Mouse (Mus musculus) forebrain, embryonic 13.5 days (tissue): ENCODE results near the gene Yod1. TPM values are rescaled to one million over a fixed set of nuclear protein-coding genes. Genes with fewer than 3 reads are reported as not detected.

Experiments used
- ATAC-seq: fragments of 200-750 bp; cut with Nextera tagmentation; 2 replicates; pipeline ENCODE4 v1.8.0; 2017
- H3K27ac ChIP-seq: fragments of 300-500 bp; sonication (generic); 2 replicates; pipeline ENCODE4 v1.5.1; 2015; ENCODE audit warnings: inconsistent platforms, mild to moderate bottlenecking, moderate library complexity
- H3K27me3 ChIP-seq: fragments of 300-500 bp; sonication (generic); 2 replicates; pipeline ENCODE4 v1.6.1; 2015; ENCODE audit warnings: mild to moderate bottlenecking, inconsistent platforms
- H3K36me3 ChIP-seq: fragments of 300-500 bp; sonication (generic); 2 replicates; pipeline ENCODE4 v1.6.1; 2015; ENCODE audit warnings: mild to moderate bottlenecking, inconsistent platforms; ENCODE audit not compliant: poor library complexity, severe bottlenecking
- H3K4me1 ChIP-seq: fragments of 300-500 bp; sonication (generic); 2 replicates; pipeline ENCODE4 v1.6.1; 2015; ENCODE audit warnings: inconsistent platforms
- H3K4me2 ChIP-seq: fragments of 300-500 bp; sonication (generic); 2 replicates; pipeline ENCODE4 v1.6.1; 2015; ENCODE audit warnings: inconsistent platforms, mild to moderate bottlenecking, moderate library complexity
- H3K4me3 ChIP-seq: fragments of 300-500 bp; sonication (generic); 2 replicates; pipeline ENCODE4 v1.5.1; 2015; ENCODE audit warnings: mild to moderate bottlenecking, inconsistent platforms
- H3K9ac ChIP-seq: fragments of 300-500 bp; sonication (generic); 2 replicates; pipeline ENCODE4 v1.6.1; 2015; ENCODE audit warnings: mild to moderate bottlenecking, inconsistent platforms
- H3K9me3 ChIP-seq: fragments of 300-500 bp; sonication (generic); replicated peaks from 2 replicates; pipeline ENCODE4 v1.6.1; 2016; ENCODE audit warnings: inconsistent platforms
- WGBS: fragments of 180-500 bp; shearing (Covaris S2); methylation state at CpG from one replicate; pipeline ENCODE4 v1.1.7; 2015; 5-methylcytosine and 5-hydroxymethylcytosine counted together
- polyA plus RNA-seq: library from polyadenylated mRNA; unstranded; fragments of >200 nt; fragmentation: Nextera tagmentation; extraction: Ambion mirVana; gene quantifications from 2 replicates; pipeline ENCODE4 v1.2.1, GENCODE M21; 2015

Yod1 gene
- polyA plus RNA-seq, 1 experiment from 2014 or later, result 21.4 TPM

DNA sequence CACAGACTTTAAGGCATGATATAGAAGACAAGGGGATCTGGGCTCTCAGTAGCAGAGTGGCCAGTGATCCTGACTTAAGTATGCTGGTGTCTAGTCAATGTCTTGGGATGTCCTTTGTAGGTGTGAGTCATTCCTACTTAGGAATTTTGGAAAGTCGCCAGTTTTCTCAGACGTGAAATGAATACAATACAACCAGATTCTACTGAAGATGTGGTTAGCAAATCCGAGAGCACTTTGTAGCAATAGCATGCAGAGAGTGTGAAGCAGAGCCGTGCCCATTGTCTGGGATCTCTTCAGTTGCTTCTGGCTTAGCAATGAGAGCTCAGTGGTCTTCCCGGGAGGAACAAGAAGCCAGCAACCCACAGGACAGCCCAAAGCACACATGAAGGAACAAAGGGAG is 17.3 kb downstream of the Yod1 start:
- peaks cover 8% of the 10 kb centered on the region for H3K4me1 ChIP-seq
- no peak overlapping the region for H3K4me3 ChIP-seq
- H3K36me3 ChIP-seq, result no peaks in the 10 kb centered on the region
- H3K9me3 ChIP-seq, result no peaks in the 10 kb centered on the region
- H3K4me2 ChIP-seq, result no peak overlapping the region
- H3K9ac ChIP-seq, result no peak overlapping the region
- ATAC-seq, result peak; percentile 30; the same call in 1 of the 2 replicates
- H3K27ac ChIP-seq, result no peak overlapping the region
- WGBS, result 52% methylated on average over 5 of the region's 5 CpGs
- no peaks in the 10 kb centered on the region for H3K27me3 ChIP-seq

DNA sequence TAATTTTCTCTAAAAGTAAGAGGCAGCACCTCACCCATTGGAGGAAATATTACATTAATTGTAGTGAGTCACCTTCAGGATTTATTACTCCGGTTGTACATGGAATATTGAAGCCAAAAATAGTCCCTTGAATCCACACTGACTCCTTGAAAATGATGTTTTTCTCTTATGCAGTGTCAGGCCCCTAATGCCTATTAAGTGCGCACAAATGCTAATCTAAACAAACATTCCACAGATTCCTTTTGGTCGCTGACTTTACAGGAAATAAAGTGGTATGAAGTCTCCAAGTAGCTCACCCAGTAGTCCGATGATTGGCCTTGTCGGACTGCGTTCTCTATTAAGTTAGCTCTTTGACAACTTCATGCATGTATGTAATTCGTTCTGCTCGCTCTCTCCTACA is 17.7 kb downstream of the Yod1 start:
- WGBS, result 86% methylated on average over 8 of the region's 8 CpGs

DNA sequence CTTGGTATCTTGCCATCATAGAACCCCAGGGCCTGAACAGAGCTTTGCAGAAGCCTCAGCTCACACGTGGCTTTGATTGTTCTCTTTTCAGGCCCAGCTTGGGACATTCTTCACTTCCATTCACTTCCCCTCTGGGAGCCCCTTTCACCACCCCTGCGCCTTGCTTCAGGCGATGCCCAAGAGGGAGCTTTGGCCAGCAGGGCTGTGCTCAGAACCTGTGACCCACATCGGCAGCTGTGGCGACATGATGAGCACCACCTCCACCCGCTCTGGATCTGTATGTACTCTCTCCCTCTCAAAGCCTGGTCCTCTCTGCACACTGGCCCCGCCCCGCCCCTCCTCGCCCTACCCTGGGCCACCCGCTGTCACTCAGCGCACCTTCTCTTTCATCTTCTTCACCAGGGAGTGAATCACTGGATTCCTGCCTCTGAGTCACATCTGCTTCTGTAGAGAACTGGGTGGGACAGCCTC is 20.3 kb downstream of the Yod1 start:
- Histone ChIP-seq H3K9ac (no peak overlapping the region), H3K4me3 (no peak overlapping the region), H3K4me1 (peaks cover 3% of the 10 kb centered on the region), H3K4me2 (no peak overlapping the region), H3K27me3 (no peaks in the 10 kb centered on the region), H3K27ac (no peak overlapping the region), H3K9me3 (no peaks in the 10 kb centered on the region), H3K36me3 (no peaks in the 10 kb centered on the region)
- ATAC-seq, result no peak
- 31% methylated on average over 8 of the region's 11 CpGs for WGBS

More for the DNA sequence above, 17.7 kb downstream of the Yod1 start:
- no peak overlapping the region for H3K4me3 ChIP-seq
- ATAC-seq, result no peak; the same call in 1 of the 2 replicates
- H3K4me1 ChIP-seq, result peaks cover 8% of the 10 kb centered on the region
- H3K27ac ChIP-seq, result no peak overlapping the region
- no peaks in the 10 kb centered on the region for H3K27me3 ChIP-seq
- no peak overlapping the region for H3K4me2 ChIP-seq
- H3K9ac ChIP-seq, result no peak overlapping the region
- no peaks in the 10 kb centered on the region for H3K36me3 ChIP-seq
- no peaks in the 10 kb centered on the region for H3K9me3 ChIP-seq

- Histone ChIP-seq H3K27me3 (no peaks in the 10 kb centered on the region), H3K4me1 (peaks cover 3% of the 10 kb centered on the region)
- WGBS, result 87% methylated on average over 7 of the region's 7 CpGs
These were observed 20.8 kb downstream of the Yod1 start for GRCm38 (mm10) chr1:130737916-130738315.

DNA sequence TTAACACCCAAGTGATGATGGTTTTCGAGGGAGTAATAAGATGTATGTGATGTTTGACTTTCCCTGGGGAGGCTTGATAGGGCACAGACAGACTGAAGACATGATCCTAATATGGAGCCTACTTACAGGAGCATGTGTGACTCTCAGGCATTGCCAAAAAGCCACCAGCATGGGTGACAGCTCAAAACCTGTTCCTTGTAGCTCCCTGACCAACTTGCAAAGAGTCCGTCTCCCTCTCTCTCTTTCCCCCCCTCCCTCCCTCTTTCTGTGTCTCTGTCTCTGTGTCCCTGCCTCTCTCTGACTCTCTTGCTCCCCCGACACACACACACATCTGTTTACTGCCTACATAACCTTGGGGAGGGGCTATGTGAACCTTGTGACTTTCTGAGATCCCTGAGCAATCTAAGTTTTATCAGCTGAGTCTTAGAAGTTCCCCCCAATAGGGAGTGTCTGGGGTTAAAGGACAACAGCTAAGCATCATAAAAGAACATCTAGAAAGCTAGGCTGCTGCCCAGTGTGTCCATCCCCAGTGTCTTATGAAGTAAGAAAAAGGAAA is 21.5 kb downstream of the Yod1 start:
- no peak overlapping the region for H3K4me2 ChIP-seq
- WGBS, result 89% methylated on average over 3 of the region's 3 CpGs

More at GRCm38 (mm10) chr1:130737916-130738315, 20.8 kb downstream of the Yod1 start:
- no peak overlapping the region for H3K4me2 ChIP-seq
- no peak overlapping the region for H3K9ac ChIP-seq
- H3K27ac ChIP-seq, result no peak overlapping the region
- H3K9me3 ChIP-seq, result no peaks in the 10 kb centered on the region
- no peak for ATAC-seq
- H3K4me3 ChIP-seq, result no peak overlapping the region
- no peaks in the 10 kb centered on the region for H3K36me3 ChIP-seq

GRCm38 (mm10) chr1:130739636-130740035 is 22.5 kb downstream of the Yod1 start:
- H3K9ac ChIP-seq, result no peak overlapping the region
- H3K27ac ChIP-seq, result no peak overlapping the region
- H3K4me2 ChIP-seq, result no peak overlapping the region
- ATAC-seq, result no peak
- no peak overlapping the region for H3K4me3 ChIP-seq
- no peaks in the 10 kb centered on the region for H3K27me3 ChIP-seq
- no peaks in the 10 kb centered on the region for H3K9me3 ChIP-seq
- WGBS, result 83% methylated on average over 3 of the region's 3 CpGs
- peaks cover under 1% of the 10 kb centered on the region for H3K4me1 ChIP-seq
- H3K36me3 ChIP-seq, result no peaks in the 10 kb centered on the region

More for the DNA sequence above, 21.5 kb downstream of the Yod1 start:
- H3K9me3 ChIP-seq, result no peaks in the 10 kb centered on the region
- no peaks in the 10 kb centered on the region for H3K36me3 ChIP-seq
- no peak overlapping the region for H3K9ac ChIP-seq
- no peak overlapping the region for H3K27ac ChIP-seq
- ATAC-seq, result no peak
- peaks cover 3% of the 10 kb centered on the region for H3K4me1 ChIP-seq
- H3K4me3 ChIP-seq, result no peak overlapping the region
- H3K27me3 ChIP-seq, result no peaks in the 10 kb centered on the region

GRCm38 (mm10) chr1:130740227-130740648 is 23.1 kb downstream of the Yod1 start:
- Histone ChIP-seq H3K27ac (no peak overlapping the region), H3K4me1 (no peaks in the 10 kb centered on the region), H3K27me3 (no peaks in the 10 kb centered on the region), H3K9ac (no peak overlapping the region), H3K36me3 (no peaks in the 10 kb centered on the region), H3K4me2 (no peak overlapping the region), H3K4me3 (no peak overlapping the region), H3K9me3 (no peaks in the 10 kb centered on the region)
- ATAC-seq, result no peak
- 75% methylated on average over 4 of the region's 4 CpGs for WGBS

DNA sequence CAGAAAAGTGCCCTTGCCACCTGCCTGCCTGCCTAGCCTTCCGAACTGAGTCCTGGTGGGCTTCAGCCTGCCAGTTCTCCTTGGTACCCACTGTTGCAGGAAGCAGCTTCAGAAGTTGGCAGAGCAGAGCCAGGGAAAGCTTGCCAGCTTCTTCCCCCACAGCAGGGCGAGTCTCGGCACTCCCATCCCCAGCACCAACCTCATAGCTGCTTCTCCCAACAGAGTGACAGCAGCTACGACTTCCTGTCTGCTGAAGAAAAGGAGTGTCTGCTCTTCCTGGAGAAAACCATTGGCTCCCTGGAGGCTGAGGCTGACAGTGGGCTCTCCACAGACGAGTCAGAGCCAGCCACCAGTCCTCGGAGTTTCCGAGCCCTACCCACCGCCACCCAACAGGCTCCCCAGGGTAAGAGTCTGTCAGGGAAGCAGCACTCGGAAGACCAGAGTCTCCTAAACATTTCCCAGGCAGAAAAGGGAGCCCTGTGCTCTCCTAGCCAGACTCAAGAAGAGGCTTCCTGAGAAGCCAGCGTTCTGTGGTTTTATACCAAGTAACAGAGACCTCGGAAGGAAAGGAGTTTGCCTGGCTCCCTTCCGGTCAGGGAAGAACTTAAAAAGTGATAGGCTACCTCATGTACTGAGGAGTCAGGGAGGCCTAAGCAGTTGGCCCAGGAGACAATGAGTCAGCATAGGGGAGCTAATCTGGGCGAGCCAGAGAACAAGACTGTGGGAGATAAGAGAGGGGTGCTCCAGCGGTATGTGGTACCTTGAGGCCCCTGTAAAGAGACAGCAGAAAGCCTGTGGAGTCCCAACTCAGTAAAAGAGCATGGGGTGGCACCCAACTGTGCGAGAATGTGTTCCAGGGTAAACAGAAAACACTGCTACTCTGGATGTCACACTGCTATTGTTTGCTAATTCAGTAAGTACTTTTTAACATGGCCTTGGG is 23.9 kb downstream of the Yod1 start:
- Histone ChIP-seq H3K4me3 (no peak overlapping the region), H3K36me3 (no peaks in the 10 kb centered on the region), H3K9me3 (no peaks in the 10 kb centered on the region), H3K27ac (no peak overlapping the region), H3K9ac (no peak overlapping the region), H3K27me3 (no peaks in the 10 kb centered on the region), H3K4me1 (no peaks in the 10 kb centered on the region), H3K4me2 (no peak overlapping the region)
- peak; percentile 38; the same call in 1 of the 2 replicates for ATAC-seq
- WGBS, result 60% methylated on average over 15 of the region's 15 CpGs

- no peaks in the 10 kb centered on the region for H3K4me1 ChIP-seq
- no peak for ATAC-seq
- no peak overlapping the region for H3K9ac ChIP-seq
- H3K27ac ChIP-seq, result no peak overlapping the region
- H3K27me3 ChIP-seq, result no peaks in the 10 kb centered on the region
- H3K4me2 ChIP-seq, result no peak overlapping the region
- H3K9me3 ChIP-seq, result no peaks in the 10 kb centered on the region
- H3K4me3 ChIP-seq, result no peak overlapping the region
- H3K36me3 ChIP-seq, result no peaks in the 10 kb centered on the region
- 87% methylated on average over 7 of the region's 7 CpGs for WGBS
These were observed 25.1 kb downstream of the Yod1 start for GRCm38 (mm10) chr1:130742201-130742600.

GRCm38 (mm10) chr1:130743775-130744174 is 26.6 kb downstream of the Yod1 start:
- WGBS, result 100% methylated on average over 1 of the region's 1 CpGs
- no peak for ATAC-seq
- Histone ChIP-seq H3K4me1 (no peaks in the 10 kb centered on the region), H3K27me3 (no peaks in the 10 kb centered on the region), H3K27ac (no peak overlapping the region), H3K4me3 (no peak overlapping the region), H3K9me3 (no peaks in the 10 kb centered on the region), H3K36me3 (no peaks in the 10 kb centered on the region), H3K9ac (no peak overlapping the region), H3K4me2 (no peak overlapping the region)

GRCm38 (mm10) chr1:130744217-130744616 is 27.1 kb downstream of the Yod1 start:
- Histone ChIP-seq H3K27ac (no peak overlapping the region), H3K9me3 (no peaks in the 10 kb centered on the region), H3K27me3 (no peaks in the 10 kb centered on the region), H3K4me1 (no peaks in the 10 kb centered on the region), H3K4me2 (no peak overlapping the region), H3K4me3 (no peak overlapping the region), H3K9ac (no peak overlapping the region), H3K36me3 (no peaks in the 10 kb centered on the region)
- WGBS, result 80% methylated on average over 2 of the region's 2 CpGs
- no peak for ATAC-seq

GRCm38 (mm10) chr1:130744961-130745360 is 27.8 kb downstream of the Yod1 start:
- no peak overlapping the region for H3K4me3 ChIP-seq
- no peaks in the 10 kb centered on the region for H3K4me1 ChIP-seq
- H3K9me3 ChIP-seq, result no peaks in the 10 kb centered on the region
- H3K4me2 ChIP-seq, result no peak overlapping the region
- no peak for ATAC-seq
- no peak overlapping the region for H3K9ac ChIP-seq
- no peaks in the 10 kb centered on the region for H3K36me3 ChIP-seq
- H3K27ac ChIP-seq, result no peak overlapping the region
- H3K27me3 ChIP-seq, result no peaks in the 10 kb centered on the region
- WGBS, result 85% methylated on average over 5 of the region's 5 CpGs
